Mouse (Mus musculus) ES-Bruce4 (cell line): Measurements from ENCODE around the gene Ppp1r8.

Source experiments
- CTCF ChIP-seq: IDR thresholded peaks from one replicate; pipeline ENCODE4 v1.8.1; 2011; ENCODE audit warnings: low read depth, low read length
- EP300 ChIP-seq: IDR thresholded peaks from 2 replicates; pipeline ENCODE4 v1.6.1; 2011; ENCODE audit warnings: low read depth, low read length; ENCODE audit not compliant: insufficient read depth
- POLR2A ChIP-seq: IDR thresholded peaks from one replicate; pipeline ENCODE4 v1.8.1; 2011; ENCODE audit warnings: low read length; ENCODE audit not compliant: insufficient read depth

GRCm38 (mm10) chr4:132884844-132885374 lies 41.9 kb upstream of the Ppp1r8 start:
- no peak for TF ChIP-seq EP300
- TF ChIP-seq POLR2A = no peak
- TF ChIP-seq CTCF = no peak
